Mouse (Mus musculus) erythroblast, embryonic 14.5 days (primary cell): ENCODE measurements at regions not wholly inside any gene's neighbourhood (a gene's known extent, or its start where the extent isn't known, plus 50 kb on each side); places are given as distances from the start of the nearest gene placed in this dataset.
"Not testable (repeated sequence)": the region's sequence is repeated elsewhere in the genome, so short reads cannot be mapped to it uniquely, and the experiment has no call there.

Experiments
- H3K27me3 ChIP-seq: 2 replicates; pipeline ENCODE4 v1.6.1; 2012; ENCODE audit warnings: inconsistent platforms; ENCODE audit not compliant: control insufficient read depth
- H3K36me3 ChIP-seq: 2 replicates; pipeline ENCODE4 v1.6.1; 2012; ENCODE audit warnings: mild to moderate bottlenecking, inconsistent platforms; ENCODE audit not compliant: control insufficient read depth
- H3K4me1 ChIP-seq: 2 replicates; pipeline ENCODE4 v1.6.1; 2012; ENCODE audit warnings: inconsistent platforms; ENCODE audit not compliant: control insufficient read depth
- H3K4me3 ChIP-seq: replicated peaks from 2 replicates; pipeline ENCODE3; 2012; ENCODE audit warnings: moderate library complexity, mild to moderate bottlenecking, inconsistent platforms
- H3K9me3 ChIP-seq: 2 replicates; pipeline ENCODE4 v1.6.1; 2012; ENCODE audit warnings: low read length, inconsistent platforms, mixed read lengths; ENCODE audit not compliant: control insufficient read depth
- GATA1 ChIP-seq: IDR thresholded peaks from 2 replicates; pipeline ENCODE4 v1.6.1; 2012; ENCODE audit warnings: low read length, inconsistent platforms, mixed read lengths
- TAL1 ChIP-seq: IDR thresholded peaks from 3 replicates; pipeline ENCODE4 v1.6.1; 2012; ENCODE audit warnings: low read length, inconsistent platforms, mixed read lengths

- no peaks in the 10 kb centered on the region for H3K27me3 ChIP-seq
- TF ChIP-seq TAL1 (no peak), GATA1 (no peak)
- no peak overlapping the region for H3K4me3 ChIP-seq
- H3K36me3 ChIP-seq, result no peaks in the 10 kb centered on the region
- 0 out of 2 replicates have a peak, but pooled peaks cover 2% of the 10 kb centered on the region for H3K9me3 ChIP-seq
- no peaks in the 10 kb centered on the region for H3K4me1 ChIP-seq
Measured at GRCm38 (mm10) chr17:16821716-16822115, 242.2 kb upstream of the Zfp960 start.

GRCm38 (mm10) chr17:16839152-16839551 is 224.8 kb upstream of the Zfp960 start:
- Histone ChIP-seq H3K36me3 (no peaks in the 10 kb centered on the region), H3K4me1 (no peaks in the 10 kb centered on the region), H3K9me3 (peaks cover 4% of the 10 kb centered on the region; the same call in 1 of the 2 replicates), H3K27me3 (no peaks in the 10 kb centered on the region), H3K4me3 (no peak overlapping the region)
- TF ChIP-seq GATA1, result no peak

GRCm38 (mm10) chr17:16860771-16861170 is 203.1 kb upstream of the Zfp960 start:
- TF ChIP-seq TAL1, result no peak
- no peak for TF ChIP-seq GATA1
- no peak overlapping the region for H3K4me3 ChIP-seq
- H3K27me3 ChIP-seq, result no peaks in the 10 kb centered on the region
- no peaks in the 10 kb centered on the region for H3K36me3 ChIP-seq
- H3K4me1 ChIP-seq, result no peaks in the 10 kb centered on the region
- H3K9me3 ChIP-seq, result no peaks in the 10 kb centered on the region

- no peaks in the 10 kb centered on the region for H3K9me3 ChIP-seq
- H3K4me3 ChIP-seq, result no peak overlapping the region
- TF ChIP-seq GATA1 (no peak), TAL1 (no peak)
- H3K4me1 ChIP-seq, result no peaks in the 10 kb centered on the region
- H3K27me3 ChIP-seq, result no peaks in the 10 kb centered on the region
- H3K36me3 ChIP-seq, result no peaks in the 10 kb centered on the region
Measured at GRCm38 (mm10) chr17:16900791-16901190, 163.1 kb upstream of the Zfp960 start.

GRCm38 (mm10) chr17:16918191-16918590 is 145.7 kb upstream of the Zfp960 start:
- Histone ChIP-seq H3K36me3 (no peaks in the 10 kb centered on the region), H3K9me3 (peaks cover 10% of the 10 kb centered on the region), H3K4me3 (no peak overlapping the region), H3K4me1 (no peaks in the 10 kb centered on the region), H3K27me3 (no peaks in the 10 kb centered on the region)
- TF ChIP-seq GATA1, result no peak

- H3K9me3 ChIP-seq, result peaks cover 4% of the 10 kb centered on the region
- no peaks in the 10 kb centered on the region for H3K27me3 ChIP-seq
- no peak overlapping the region for H3K4me3 ChIP-seq
- no peak for TF ChIP-seq TAL1
- no peak for TF ChIP-seq GATA1
- no peaks in the 10 kb centered on the region for H3K36me3 ChIP-seq
- H3K4me1 ChIP-seq, result no peaks in the 10 kb centered on the region
Measured at GRCm38 (mm10) chr17:16926200-16926599, 137.7 kb upstream of the Zfp960 start.

- not testable (repeated sequence) for H3K36me3 ChIP-seq, H3K4me1 ChIP-seq, H3K9me3 ChIP-seq, H3K27me3 ChIP-seq
- H3K4me3 ChIP-seq, result peak overlapping the region; percentile 67
Measured at GRCm38 (mm10) chr17:16951092-16952016, 112.6 kb upstream of the Zfp960 start.

GRCm38 (mm10) chr17:16952146-16952545 is 111.8 kb upstream of the Zfp960 start:
- H3K36me3 ChIP-seq, H3K9me3 ChIP-seq, H3K27me3 ChIP-seq, H3K4me1 ChIP-seq: not testable (repeated sequence)
- H3K4me3 ChIP-seq, result peak overlapping the region; percentile 53

- peaks cover 20% of the 10 kb centered on the region for H3K9me3 ChIP-seq
- H3K4me1 ChIP-seq, H3K27me3 ChIP-seq, H3K36me3 ChIP-seq, H3K4me3 ChIP-seq: not testable (repeated sequence)
Measured at GRCm38 (mm10) chr17:16997241-16997640, 66.7 kb upstream of the Zfp960 start.

GRCm38 (mm10) chr17:17004632-17005265 is 59.2 kb upstream of the Zfp960 start:
- H3K4me3 ChIP-seq, result peak overlapping the region; percentile 62
- H3K9me3 ChIP-seq, H3K36me3 ChIP-seq, H3K4me1 ChIP-seq, H3K27me3 ChIP-seq: not testable (repeated sequence)

GRCm38 (mm10) chr17:17005267-17005666 is 58.6 kb upstream of the Zfp960 start:
- not testable (repeated sequence) for H3K36me3 ChIP-seq

More at GRCm38 (mm10) chr17:17005267-17005666, 58.6 kb upstream of the Zfp960 start:
- not testable (repeated sequence) for H3K27me3 ChIP-seq, H3K4me1 ChIP-seq, H3K9me3 ChIP-seq
- peak overlapping the region; percentile 62 for H3K4me3 ChIP-seq
